Mouse (Mus musculus): ENCODE measurements around the gene Lce1c. TPM values are rescaled to one million over a fixed set of nuclear protein-coding genes. Genes with fewer than 3 reads are reported as not detected.

Lce1c gene
- total and polyA plus RNA-seq, 3 experiments, result not detected

- Histone ChIP-seq H3K4me3 (ENCODE audit: control insufficient read depth in 1 of 2, insufficient read depth in 1 of 2, low read depth in 2 of 2, low read length in 2 of 2) (no peak overlapping the region), H3K27ac (ENCODE audit: control insufficient read depth, low read depth, low read length) (no peak overlapping the region), H3K36me3 (ENCODE audit: control insufficient read depth in 1 of 2, insufficient read depth in 2 of 2, low read length in 2 of 2) (no peaks in the 10 kb centered on the region), H3K27me3 (ENCODE audit: control insufficient read depth in 1 of 2, insufficient read depth in 2 of 2, low read length in 2 of 2) (no peaks in the 10 kb centered on the region), H3K4me1 (ENCODE audit: control insufficient read depth in 1 of 2, insufficient read depth in 2 of 2, low read length in 2 of 2) (no peaks in the 10 kb centered on the region), H3K9me3 (replicated peaks; ENCODE audit: insufficient read depth, low read length) (no peaks in the 10 kb centered on the region), H3K9ac (ENCODE audit: control insufficient read depth, low read depth, low read length, poor library complexity, severe bottlenecking) (no peak overlapping the region), H3K79me2 (ENCODE audit: control insufficient read depth, insufficient read depth, low read length, poor library complexity) (no peaks in the 10 kb centered on the region)
- DNase-seq (ENCODE audit: low read depth, low spot score), result no peak
- TF ChIP-seq GABPA (IDR thresholded peaks at IDR 0.05; ENCODE audit: low read depth, low read length), result no peak
Measured at GRCm38 (mm10) chr3:92638653-92638991, 40.4 kb upstream of the Lce1c start.

GRCm38 (mm10) chr3:92639854-92640253 is 39.2 kb upstream of the Lce1c start:
- no peaks in the 10 kb centered on the region for H3K4me1 ChIP-seq (ENCODE audit: control insufficient read depth in 1 of 2, insufficient read depth in 2 of 2, low read length in 2 of 2)
- H3K9ac ChIP-seq (ENCODE audit: control insufficient read depth, low read depth, low read length, poor library complexity, severe bottlenecking), result no peak overlapping the region
- no peaks in the 10 kb centered on the region for H3K9me3 ChIP-seq (replicated peaks; ENCODE audit: insufficient read depth, low read length)
- no peaks in the 10 kb centered on the region for H3K27me3 ChIP-seq (ENCODE audit: control insufficient read depth in 1 of 2, insufficient read depth in 2 of 2, low read length in 2 of 2)
- H3K4me3 ChIP-seq (ENCODE audit: control insufficient read depth in 1 of 2, insufficient read depth in 1 of 2, low read depth in 2 of 2, low read length in 2 of 2), result no peak overlapping the region
- H3K27ac ChIP-seq (ENCODE audit: control insufficient read depth, low read depth, low read length), result no peak overlapping the region
- no peaks in the 10 kb centered on the region for H3K79me2 ChIP-seq (ENCODE audit: control insufficient read depth, insufficient read depth, low read length, poor library complexity)
- TF ChIP-seq EP300 (IDR thresholded peaks at IDR 0.05; ENCODE audit: low read depth in 1 of 2, low read length in 2 of 2), result no peak
- TF ChIP-seq SMC3 (IDR thresholded peaks at IDR 0.05; ENCODE audit: low read depth, low read length), result no peak
- no peak for TF ChIP-seq ZMIZ1 (IDR thresholded peaks at IDR 0.05; ENCODE audit: low read depth, low read length)
- TF ChIP-seq MAX (IDR thresholded peaks at IDR 0.05; ENCODE audit: low read length), result no peak
- TF ChIP-seq GATA1 (IDR thresholded peaks at IDR 0.05; ENCODE audit: low read depth, low read length), result no peak
- no peak for TF ChIP-seq HCFC1 (IDR thresholded peaks at IDR 0.05; ENCODE audit: low read depth, low read length)
- no peak for TF ChIP-seq TCF12 (IDR thresholded peaks at IDR 0.05; ENCODE audit: low read depth, low read length)
- TF ChIP-seq UBTF (IDR thresholded peaks at IDR 0.05; ENCODE audit: borderline replicate concordance, insufficient read depth, low read depth, low read length), result no peak
- TF ChIP-seq USF2 (IDR thresholded peaks at IDR 0.05; ENCODE audit: borderline replicate concordance in 1 of 2, insufficient read depth in 1 of 2, low read depth in 1 of 2, low read length in 2 of 2), result no peak
- no peak for TF ChIP-seq ZKSCAN1 (IDR thresholded peaks at IDR 0.05; ENCODE audit: low read depth, low read length)
- no peak for TF ChIP-seq MXI1 (IDR thresholded peaks at IDR 0.05; ENCODE audit: low read depth, low read length)
- TF ChIP-seq NRF1 (IDR thresholded peaks at IDR 0.05; ENCODE audit: insufficient read depth, low read depth, low read length, poor library complexity, severe bottlenecking), result no peak
- TF ChIP-seq MYC (IDR thresholded peaks at IDR 0.05; ENCODE audit: low read depth, low read length), result no peak
- TF ChIP-seq CHD2 (IDR thresholded peaks at IDR 0.05; ENCODE audit: low read length), result no peak
- no peak for TF ChIP-seq SIN3A (IDR thresholded peaks at IDR 0.05; ENCODE audit: low read length)
- no peak for TF ChIP-seq MYB (IDR thresholded peaks at IDR 0.05; ENCODE audit: low read depth, low read length)
- no peak for TF ChIP-seq BHLHE40 (IDR thresholded peaks at IDR 0.05; ENCODE audit: borderline replicate concordance, low read depth, low read length)
- TF ChIP-seq GABPA (IDR thresholded peaks at IDR 0.05; ENCODE audit: low read depth, low read length), result no peak
- TF ChIP-seq TBP (IDR thresholded peaks at IDR 0.05; ENCODE audit: low read depth, low read length), result no peak
- H3K36me3 ChIP-seq (ENCODE audit: control insufficient read depth in 1 of 2, insufficient read depth in 2 of 2, low read length in 2 of 2), result no peaks in the 10 kb centered on the region
- no peak for DNase-seq (ENCODE audit: low read depth, low spot score)

Data from MEL (cell line).